Mouse (Mus musculus): ENCODE results near the gene Nrcam.

- TF ChIP-seq ETS1 (conservative IDR thresholded peaks at IDR 0.05; ENCODE audit: low read depth, low read length), result no peak
- no peak for TF ChIP-seq EP300 (IDR thresholded peaks at IDR 0.05; ENCODE audit: low read length)
- no peak for TF ChIP-seq TCF12 (IDR thresholded peaks at IDR 0.05; ENCODE audit: low read depth, low read length)
- no peak for TF ChIP-seq CTCF (conservative IDR thresholded peaks at IDR 0.05 in 1 of 2, IDR thresholded peaks at IDR 0.05 in 1 of 2; ENCODE audit: low read depth in 2 of 2, low read length in 2 of 2)
- no peak for TF ChIP-seq MAFK (IDR thresholded peaks at IDR 0.05; ENCODE audit: insufficient replicate concordance, low read length)
- no peak for TF ChIP-seq TBP (conservative IDR thresholded peaks at IDR 0.05; ENCODE audit: low read depth, low read length)
Observed at GRCm38 (mm10) chr12:44345251-44345650, 16.6 kb downstream of the Nrcam start.
